Mouse (Mus musculus): ENCODE results near the gene Csf2rb. TPM values are rescaled to one million over a fixed set of nuclear protein-coding genes. Genes with fewer than 3 reads are reported as not detected.
"Not testable (repeated sequence)": the region's sequence is repeated elsewhere in the genome, so short reads cannot be mapped to it uniquely, and the experiment has no call there.

Csf2rb gene
- polyA plus RNA-seq, 1 experiment from 2014 or later: 2.4 TPM

- Histone ChIP-seq H3K9me3 (ENCODE audit: control insufficient read depth, low read length) (no peaks in the 10 kb centered on the region), H3K4me1 (ENCODE audit: control insufficient read depth, insufficient read depth, low read length) (no peaks in the 10 kb centered on the region), H3K27ac (ENCODE audit: low read length) (no peak overlapping the region), H3K9ac (ENCODE audit: low read depth, low read length) (no peak overlapping the region), H3K36me3 (ENCODE audit: control insufficient read depth, insufficient read depth, low read length) (no peaks in the 10 kb centered on the region), H3K27me3 (replicated peaks; ENCODE audit: control insufficient read depth, insufficient read depth, low read length) (no peaks in the 10 kb centered on the region), H3K4me2 (ENCODE audit: low read depth, low read length) (no peak overlapping the region), H3K4me3 (ENCODE audit: low read length) (no peak overlapping the region)
- no peak for ATAC-seq
- 78% methylated on average over 1 of the region's 1 CpGs for WGBS
These were observed 2.2 kb upstream of the Csf2rb start for GRCm38 (mm10) chr15:78323366-78323765.

DNA sequence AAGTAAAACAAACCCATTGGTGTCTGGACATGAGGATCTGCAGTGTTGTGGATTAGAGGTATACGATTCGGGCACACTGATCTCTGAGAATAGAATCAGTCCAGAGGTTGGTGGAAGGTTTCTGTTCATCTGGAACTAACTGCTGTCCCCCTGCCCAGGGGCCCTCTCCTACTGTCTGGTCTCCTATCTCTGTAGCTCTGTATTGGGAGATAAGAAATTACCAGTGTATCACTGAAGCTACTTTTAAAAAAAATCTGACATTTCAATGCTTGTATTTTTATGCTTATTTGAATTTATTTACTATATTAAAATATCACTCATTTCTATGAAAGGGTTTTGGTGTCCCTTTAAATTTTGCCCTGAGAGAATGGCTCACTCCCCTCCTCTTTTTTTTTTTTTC is 1.3 kb upstream of the Csf2rb start:
- H3K27me3 ChIP-seq (replicated peaks; ENCODE audit: control insufficient read depth, insufficient read depth, low read length): no peaks in the 10 kb centered on the region
- 93% methylated on average over 2 of the region's 2 CpGs for WGBS
- no peak overlapping the region for H3K9ac ChIP-seq (ENCODE audit: low read depth, low read length)
- ATAC-seq: no peak
- no peaks in the 10 kb centered on the region for H3K4me1 ChIP-seq (ENCODE audit: control insufficient read depth, insufficient read depth, low read length)
- H3K9me3 ChIP-seq (ENCODE audit: control insufficient read depth, low read length): no peaks in the 10 kb centered on the region
- H3K36me3 ChIP-seq (ENCODE audit: control insufficient read depth, insufficient read depth, low read length): no peaks in the 10 kb centered on the region
- H3K4me3 ChIP-seq (ENCODE audit: low read length): no peak overlapping the region
- H3K27ac ChIP-seq (ENCODE audit: low read length): no peak overlapping the region
- H3K4me2 ChIP-seq (ENCODE audit: low read depth, low read length): no peak overlapping the region

DNA sequence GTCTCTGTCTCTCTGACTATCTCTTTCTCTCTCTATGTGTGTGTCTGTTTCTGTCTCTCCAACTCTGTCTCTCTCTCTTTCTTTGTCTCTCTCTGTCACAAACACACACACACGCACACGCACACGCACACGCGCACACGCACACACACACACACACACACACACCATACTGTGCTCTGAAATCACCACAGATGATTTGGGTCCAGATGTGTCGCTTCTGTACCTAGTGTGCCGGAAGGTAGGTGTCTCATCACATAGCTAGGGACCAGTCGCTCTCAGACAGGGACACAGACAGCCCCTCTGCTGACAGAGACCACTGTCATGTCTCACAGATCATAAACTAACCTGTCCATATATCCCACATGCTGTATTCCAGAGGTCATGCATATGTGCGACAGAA is 1.2 kb downstream of the Csf2rb start:
- Histone ChIP-seq H3K27ac (ENCODE audit: low read length) (no peak overlapping the region), H3K9me3 (ENCODE audit: control insufficient read depth, low read length) (no peaks in the 10 kb centered on the region), H3K36me3 (ENCODE audit: control insufficient read depth, insufficient read depth, low read length) (no peaks in the 10 kb centered on the region), H3K27me3 (replicated peaks; ENCODE audit: control insufficient read depth, insufficient read depth, low read length) (no peaks in the 10 kb centered on the region), H3K4me2 (ENCODE audit: low read depth, low read length) (no peak overlapping the region), H3K9ac (ENCODE audit: low read depth, low read length) (no peak overlapping the region), H3K4me3 (ENCODE audit: low read length) (no peak overlapping the region), H3K4me1 (ENCODE audit: control insufficient read depth, insufficient read depth, low read length) (no peaks in the 10 kb centered on the region)
- WGBS: 84% methylated on average over 10 of the region's 10 CpGs
- ATAC-seq: no peak

- H3K4me2 ChIP-seq (ENCODE audit: low read depth, low read length); H3K4me3 ChIP-seq (ENCODE audit: low read length); H3K9ac ChIP-seq (ENCODE audit: low read depth, low read length); H3K4me1 ChIP-seq (ENCODE audit: control insufficient read depth, insufficient read depth, low read length); H3K27me3 ChIP-seq (replicated peaks; ENCODE audit: control insufficient read depth, insufficient read depth, low read length); H3K36me3 ChIP-seq (ENCODE audit: control insufficient read depth, insufficient read depth, low read length); H3K9me3 ChIP-seq (ENCODE audit: control insufficient read depth, low read length); H3K27ac ChIP-seq (ENCODE audit: low read length); ATAC-seq: not testable (repeated sequence)
- 79% methylated on average over 6 of the region's 6 CpGs for WGBS
These were observed 2.3 kb downstream of the Csf2rb start for GRCm38 (mm10) chr15:78327753-78328341.

DNA sequence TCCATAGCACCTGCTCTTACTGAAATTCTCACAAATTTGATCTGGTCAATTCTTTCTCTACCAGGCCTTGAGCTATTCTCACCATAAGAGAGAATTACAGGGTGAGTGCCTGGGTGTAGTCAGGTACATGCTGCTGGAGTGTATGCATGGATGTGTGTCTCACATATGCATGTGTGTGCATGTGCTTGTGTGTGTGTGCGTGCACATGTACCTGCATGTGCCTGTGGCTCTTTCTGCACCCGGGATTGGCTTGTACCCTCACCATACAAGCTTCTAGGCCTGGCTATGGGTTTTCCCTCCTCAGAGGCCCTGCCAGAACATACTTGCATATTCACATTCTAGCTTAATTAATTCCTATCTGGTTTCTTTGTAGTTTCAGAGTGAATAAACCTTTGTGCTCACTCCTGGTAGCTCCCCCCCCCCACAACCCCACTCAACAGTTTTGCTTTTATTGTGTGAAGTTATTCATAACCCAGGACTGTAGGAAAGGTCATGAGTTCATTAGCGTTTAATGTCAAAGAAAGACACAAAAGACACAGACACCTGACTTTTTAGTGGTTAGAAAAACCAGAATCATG is 3.1 kb downstream of the Csf2rb start:
- no peak for ATAC-seq
- Histone ChIP-seq H3K4me3 (ENCODE audit: low read length) (no peak overlapping the region), H3K27ac (ENCODE audit: low read length) (no peak overlapping the region), H3K9me3 (ENCODE audit: control insufficient read depth, low read length) (no peaks in the 10 kb centered on the region), H3K36me3 (ENCODE audit: control insufficient read depth, insufficient read depth, low read length) (no peaks in the 10 kb centered on the region), H3K4me2 (ENCODE audit: low read depth, low read length) (no peak overlapping the region), H3K4me1 (ENCODE audit: control insufficient read depth, insufficient read depth, low read length) (no peaks in the 10 kb centered on the region), H3K9ac (ENCODE audit: low read depth, low read length) (no peak overlapping the region), H3K27me3 (replicated peaks; ENCODE audit: control insufficient read depth, insufficient read depth, low read length) (no peaks in the 10 kb centered on the region)
- 84% methylated on average over 3 of the region's 3 CpGs for WGBS

DNA sequence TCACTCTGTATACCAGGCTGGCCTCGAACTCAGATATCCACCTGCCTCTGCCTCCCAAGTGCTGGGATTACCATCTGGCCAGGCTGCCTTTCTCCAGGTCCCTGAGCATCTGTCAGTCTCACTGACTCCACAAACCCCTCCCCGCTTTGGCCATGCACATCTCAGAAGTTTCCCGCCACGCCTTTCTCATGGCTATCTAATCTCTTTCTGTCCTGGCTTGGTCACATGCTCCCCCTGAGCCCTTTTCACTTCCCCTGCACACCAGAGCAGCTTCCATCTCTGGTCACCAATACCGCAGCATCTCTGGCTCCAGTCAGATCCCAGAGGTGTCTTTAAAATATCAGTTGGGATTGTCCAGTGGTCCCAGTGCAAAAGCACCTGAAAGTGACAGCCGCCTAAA is 4.4 kb downstream of the Csf2rb start:
- H3K4me2 ChIP-seq (ENCODE audit: low read depth, low read length); H3K36me3 ChIP-seq (ENCODE audit: control insufficient read depth, insufficient read depth, low read length); ATAC-seq; H3K4me1 ChIP-seq (ENCODE audit: control insufficient read depth, insufficient read depth, low read length); H3K27ac ChIP-seq (ENCODE audit: low read length); H3K9ac ChIP-seq (ENCODE audit: low read depth, low read length); H3K9me3 ChIP-seq (ENCODE audit: control insufficient read depth, low read length); H3K4me3 ChIP-seq (ENCODE audit: low read length); H3K27me3 ChIP-seq (replicated peaks; ENCODE audit: control insufficient read depth, insufficient read depth, low read length): not testable (repeated sequence)
- 73% methylated on average over 6 of the region's 6 CpGs for WGBS

DNA sequence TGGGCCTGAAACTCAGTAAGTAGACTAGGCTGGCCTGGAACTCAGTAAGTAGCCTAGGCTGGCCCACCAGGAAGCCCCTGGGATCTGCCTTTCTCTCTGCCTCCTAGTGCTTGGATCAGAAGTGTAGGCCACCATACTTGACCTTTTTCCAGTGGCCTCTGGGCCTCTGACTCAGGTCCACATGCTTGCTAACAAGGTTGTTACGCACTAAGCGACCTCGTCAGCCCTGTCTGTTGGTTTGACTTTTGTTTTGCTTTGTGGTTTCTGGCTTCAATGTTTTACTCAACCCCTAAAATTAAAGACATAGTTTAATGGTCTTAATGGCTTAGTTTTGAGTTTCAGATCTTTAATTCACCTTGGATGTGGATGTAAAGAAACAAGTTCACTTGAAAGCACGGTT is 5.2 kb downstream of the Csf2rb start:
- Histone ChIP-seq H3K4me3 (ENCODE audit: low read length) (no peak overlapping the region), H3K36me3 (ENCODE audit: control insufficient read depth, insufficient read depth, low read length) (no peaks in the 10 kb centered on the region), H3K27me3 (replicated peaks; ENCODE audit: control insufficient read depth, insufficient read depth, low read length) (no peaks in the 10 kb centered on the region), H3K4me2 (ENCODE audit: low read depth, low read length) (no peak overlapping the region), H3K27ac (ENCODE audit: low read length) (no peak overlapping the region), H3K4me1 (ENCODE audit: control insufficient read depth, insufficient read depth, low read length) (no peaks in the 10 kb centered on the region), H3K9me3 (ENCODE audit: control insufficient read depth, low read length) (no peaks in the 10 kb centered on the region), H3K9ac (ENCODE audit: low read depth, low read length) (no peak overlapping the region)
- no peak for ATAC-seq
- WGBS: 82% methylated on average over 4 of the region's 4 CpGs

GRCm38 (mm10) chr15:78331523-78332340 is 6.2 kb downstream of the Csf2rb start:
- Histone ChIP-seq H3K27ac (ENCODE audit: low read length) (no peak overlapping the region), H3K4me1 (ENCODE audit: control insufficient read depth, insufficient read depth, low read length) (no peaks in the 10 kb centered on the region), H3K9me3 (ENCODE audit: control insufficient read depth, low read length) (no peaks in the 10 kb centered on the region), H3K4me2 (ENCODE audit: low read depth, low read length) (no peak overlapping the region), H3K36me3 (ENCODE audit: control insufficient read depth, insufficient read depth, low read length) (no peaks in the 10 kb centered on the region), H3K9ac (ENCODE audit: low read depth, low read length) (no peak overlapping the region), H3K27me3 (replicated peaks; ENCODE audit: control insufficient read depth, insufficient read depth, low read length) (no peaks in the 10 kb centered on the region), H3K4me3 (ENCODE audit: low read length) (no peak overlapping the region)
- no peak for ATAC-seq
- WGBS: 68% methylated on average over 5 of the region's 5 CpGs

GRCm38 (mm10) chr15:78332981-78333380 is 7.4 kb downstream of the Csf2rb start:
- WGBS: 65% methylated on average over 6 of the region's 6 CpGs

More at GRCm38 (mm10) chr15:78332981-78333380, 7.4 kb downstream of the Csf2rb start:
- Histone ChIP-seq H3K27me3 (replicated peaks; ENCODE audit: control insufficient read depth, insufficient read depth, low read length) (no peaks in the 10 kb centered on the region), H3K9me3 (ENCODE audit: control insufficient read depth, low read length) (no peaks in the 10 kb centered on the region), H3K27ac (ENCODE audit: low read length) (no peak overlapping the region), H3K4me2 (ENCODE audit: low read depth, low read length) (no peak overlapping the region), H3K4me1 (ENCODE audit: control insufficient read depth, insufficient read depth, low read length) (no peaks in the 10 kb centered on the region), H3K4me3 (ENCODE audit: low read length) (no peak overlapping the region), H3K9ac (ENCODE audit: low read depth, low read length) (no peak overlapping the region), H3K36me3 (ENCODE audit: control insufficient read depth, insufficient read depth, low read length) (no peaks in the 10 kb centered on the region)
- ATAC-seq: no peak

Measured in intestine, embryonic 16.5 days (tissue).